Mouse (Mus musculus) yolk sac, embryonic 10.5 days (tissue): ENCODE data around the gene Gm5269.

Experiments used
- DNase-seq: peaks from one replicate; pipeline ENCODE4 v3.0.0-alpha.2; 2017; ENCODE audit warnings: low spot score

The Gm5269 gene

DNA sequence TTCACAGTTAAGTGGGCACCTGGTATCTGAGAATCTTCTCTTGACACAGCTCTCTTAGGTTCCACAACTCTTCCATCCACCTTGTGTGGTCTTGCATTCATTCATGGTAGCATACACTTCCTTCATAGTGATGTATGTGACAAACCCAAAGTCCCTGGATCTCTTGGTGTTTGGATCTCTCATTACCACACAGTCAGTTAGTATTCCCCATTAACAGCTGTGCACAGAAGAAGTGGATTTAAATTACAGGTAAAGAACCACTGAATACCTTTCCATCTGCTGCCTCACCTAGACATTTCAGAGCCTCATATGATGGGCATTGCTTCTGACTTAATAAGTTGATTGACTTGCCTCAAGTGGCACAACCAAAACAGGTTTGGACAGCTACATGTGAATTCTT is at the start of gene Gm5269:
Gene Gm5269, minus strand, starts transcription at position 101 of the 400 bp plus-strand sequence.
- no peak for DNase-seq

DNA sequence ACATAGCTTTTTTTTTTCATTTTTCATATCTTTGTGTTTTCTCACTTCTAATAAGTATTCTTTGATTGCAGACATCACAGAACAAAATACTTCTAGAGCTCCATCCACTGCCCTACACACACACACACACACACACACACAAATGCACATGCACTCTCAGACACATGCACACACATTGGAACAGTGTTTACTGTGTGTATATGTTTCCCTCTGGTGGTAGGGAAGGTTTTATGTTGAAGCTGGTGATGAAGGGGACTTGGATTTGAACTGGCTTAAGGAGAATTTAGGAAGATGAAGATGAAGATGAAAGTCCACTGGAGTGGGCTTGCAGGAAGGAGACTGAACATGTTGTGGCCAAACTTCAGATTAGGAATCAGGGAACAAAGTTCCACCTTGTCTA is 41.1 kb upstream of the Gm5269 start:
- DNase-seq, result no peak

DNA sequence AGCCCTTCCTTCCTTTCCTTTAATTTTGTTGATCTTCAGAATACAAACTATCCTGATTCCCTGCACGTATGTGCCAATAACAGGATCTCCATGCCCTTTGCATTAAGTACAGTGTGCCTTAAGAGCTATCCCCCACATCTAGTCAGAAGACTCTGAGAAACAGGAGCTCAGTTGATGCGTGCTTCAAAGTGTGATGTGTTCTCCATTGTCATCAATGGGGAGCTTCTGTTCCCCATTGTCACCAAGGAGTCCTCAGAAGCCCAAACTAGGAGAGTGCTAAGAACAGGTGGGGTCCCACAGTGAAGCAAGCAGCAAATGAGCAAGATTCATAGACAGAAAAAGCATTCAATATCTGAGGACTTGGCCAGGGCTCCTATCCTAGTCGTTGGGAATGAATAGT is 36.8 kb upstream of the Gm5269 start:
- no peak for DNase-seq

DNA sequence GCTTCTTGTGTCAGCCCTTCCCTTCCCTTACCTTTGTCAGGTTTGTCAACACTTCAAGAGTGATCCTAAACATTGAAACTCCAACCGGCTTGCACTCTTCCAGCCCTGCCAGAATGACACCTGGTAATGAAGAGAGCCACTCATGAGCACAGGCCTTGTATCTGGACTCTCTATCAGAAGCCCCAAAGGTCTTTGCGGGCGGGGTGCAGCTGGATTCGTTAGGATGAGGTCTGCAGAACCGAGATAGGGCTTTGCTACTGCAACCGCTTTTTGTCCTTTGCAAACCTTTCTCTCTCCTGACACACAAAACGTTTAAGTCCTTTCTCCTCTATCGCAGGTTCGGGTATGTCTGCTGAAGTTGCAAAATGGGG is 36.3 kb upstream of the Gm5269 start, which contains the start of gene Slc40a1:
Gene Slc40a1, minus strand, starts transcription at position 131 of the 371 bp plus-strand sequence.
- no peak for DNase-seq

DNA sequence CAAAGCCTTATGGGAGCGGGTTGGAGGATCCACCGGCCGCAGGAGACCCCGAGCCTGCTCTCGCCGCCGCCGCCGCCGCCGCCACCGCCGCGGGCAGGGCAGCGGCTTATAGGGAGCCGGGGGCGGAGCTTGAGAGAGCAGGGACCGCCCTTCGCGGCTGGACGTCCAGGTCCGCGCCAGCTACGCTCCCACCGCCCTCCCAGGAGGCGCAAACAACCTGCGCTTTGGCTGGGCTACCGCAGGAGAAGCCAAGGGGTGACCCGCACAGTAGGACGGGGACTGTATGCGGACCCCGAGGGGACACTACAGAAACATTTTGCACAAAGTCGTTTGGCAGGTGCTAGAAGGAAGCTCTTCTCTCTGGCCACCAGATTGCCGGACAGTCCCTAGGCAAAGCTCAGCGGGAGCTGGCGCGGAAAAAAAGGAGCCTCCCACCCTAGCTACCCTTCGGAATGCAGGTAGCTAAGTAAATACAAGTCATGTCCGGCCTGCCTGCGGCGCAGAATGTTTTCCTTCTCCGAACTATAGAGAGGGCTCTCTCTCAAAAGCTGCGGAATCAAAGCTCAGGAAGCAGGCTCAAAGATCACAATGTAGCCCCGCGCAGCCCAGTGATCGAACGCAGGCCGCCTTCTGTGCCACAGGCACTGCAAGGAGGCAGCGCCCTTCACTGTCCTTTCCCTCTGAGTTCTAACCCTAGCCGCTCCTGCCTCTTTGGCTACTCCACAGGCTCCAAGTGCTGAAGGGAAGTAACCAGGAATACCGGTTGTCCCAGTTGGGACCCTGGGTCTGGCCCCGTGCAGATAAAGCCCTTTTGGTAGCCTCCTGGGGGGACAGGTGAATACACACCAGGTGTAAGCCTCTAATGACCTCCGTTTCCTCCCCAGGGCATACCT is 35.7 kb upstream of the Gm5269 start:
- peak; percentile 91 for DNase-seq

DNA sequence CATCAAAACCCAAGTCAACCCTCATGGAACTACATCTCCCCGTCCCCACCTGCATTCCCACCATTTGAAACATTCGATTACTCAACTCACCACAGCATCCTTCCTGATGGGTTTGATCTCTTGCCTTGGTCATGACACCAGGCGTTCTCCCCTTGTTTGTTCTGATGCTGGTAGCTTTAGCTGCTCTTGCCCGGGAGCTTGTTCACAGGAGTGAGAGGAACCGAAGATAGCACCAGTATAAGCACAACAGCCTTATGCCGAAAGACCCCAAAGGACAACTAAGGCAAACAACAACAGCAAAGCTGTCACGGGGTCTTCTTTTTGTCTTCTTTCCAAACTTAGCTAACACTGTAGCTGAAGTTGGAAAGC is 35.0 kb upstream of the Gm5269 start:
- DNase-seq, result peak; percentile 18

DNA sequence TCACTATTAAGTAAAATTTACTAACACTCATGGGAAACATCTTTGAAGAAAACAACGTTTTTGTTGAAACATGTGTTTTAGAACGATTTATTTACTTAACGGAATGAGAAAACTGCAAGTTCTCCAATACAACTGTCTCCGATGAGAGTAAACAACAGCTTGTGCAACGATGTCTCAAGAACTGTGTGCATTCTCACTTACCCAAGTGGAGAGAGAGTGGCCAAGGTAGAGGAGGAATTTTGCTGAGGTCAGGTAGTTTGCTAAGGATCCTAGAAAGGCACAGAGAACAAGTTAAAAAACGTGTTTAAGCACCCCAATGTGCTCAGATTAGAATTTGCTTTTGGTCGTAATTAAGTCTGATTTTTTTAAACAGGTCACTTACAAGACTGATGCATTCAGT is 34.4 kb upstream of the Gm5269 start:
- peak; percentile 59 for DNase-seq

DNA sequence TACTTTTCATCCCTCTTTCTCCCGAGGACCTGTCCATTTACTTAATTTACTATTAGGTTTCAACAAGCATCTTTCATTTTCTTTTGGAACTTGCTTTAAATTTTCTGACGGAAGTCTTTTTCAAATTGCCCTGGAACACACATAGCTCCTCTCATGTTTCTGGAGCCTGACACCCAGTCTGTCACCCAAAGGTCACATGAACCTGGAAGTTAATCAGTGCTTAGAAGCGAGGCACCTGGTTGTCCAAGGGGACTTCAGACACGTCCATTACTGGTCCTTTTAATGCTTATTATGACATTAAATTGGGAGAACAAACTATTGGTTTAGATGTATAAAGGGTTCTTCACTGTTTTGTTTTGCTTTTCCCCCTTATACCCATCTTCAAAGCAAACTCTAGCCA is 33.2 kb upstream of the Gm5269 start:
- DNase-seq, result peak; percentile 51

DNA sequence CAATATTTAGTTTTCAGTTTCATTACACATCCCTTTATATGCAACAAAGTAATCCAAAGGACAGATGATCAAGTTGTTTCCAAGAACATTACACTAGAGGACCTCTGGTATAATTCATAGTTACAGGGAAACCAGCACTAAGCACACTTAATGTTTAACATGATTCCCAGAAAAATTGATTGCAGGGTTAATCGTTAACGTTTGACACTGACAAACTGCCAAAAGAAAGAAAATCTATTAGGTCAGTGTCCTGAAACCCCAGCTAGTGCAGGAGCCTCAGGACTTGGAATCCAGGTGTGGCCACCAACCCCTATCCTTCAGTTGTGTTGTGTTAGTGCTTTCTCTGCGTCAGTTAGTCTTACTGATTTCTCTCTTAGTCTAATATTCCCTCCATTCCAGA is 30.6 kb upstream of the Gm5269 start:
- DNase-seq, result peak; percentile 68

DNA sequence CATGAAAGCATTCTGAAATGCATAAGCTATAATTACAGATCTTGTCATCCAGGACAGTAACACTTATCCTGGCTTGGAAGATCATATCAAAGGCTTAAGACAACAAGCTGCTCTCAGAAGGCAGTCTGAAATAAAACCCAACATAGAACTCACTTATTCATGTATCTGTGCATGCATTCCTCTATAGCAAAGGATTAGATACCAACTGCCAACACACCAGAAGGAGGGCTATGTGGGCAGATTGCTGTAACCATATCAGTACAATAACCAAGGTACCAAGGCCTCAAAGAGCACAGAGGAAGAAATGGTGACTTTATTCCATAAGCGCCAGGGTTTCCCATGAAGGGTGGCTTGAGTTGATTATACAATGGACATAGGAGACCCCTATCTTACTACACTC is 29.7 kb upstream of the Gm5269 start:
- no peak for DNase-seq

DNA sequence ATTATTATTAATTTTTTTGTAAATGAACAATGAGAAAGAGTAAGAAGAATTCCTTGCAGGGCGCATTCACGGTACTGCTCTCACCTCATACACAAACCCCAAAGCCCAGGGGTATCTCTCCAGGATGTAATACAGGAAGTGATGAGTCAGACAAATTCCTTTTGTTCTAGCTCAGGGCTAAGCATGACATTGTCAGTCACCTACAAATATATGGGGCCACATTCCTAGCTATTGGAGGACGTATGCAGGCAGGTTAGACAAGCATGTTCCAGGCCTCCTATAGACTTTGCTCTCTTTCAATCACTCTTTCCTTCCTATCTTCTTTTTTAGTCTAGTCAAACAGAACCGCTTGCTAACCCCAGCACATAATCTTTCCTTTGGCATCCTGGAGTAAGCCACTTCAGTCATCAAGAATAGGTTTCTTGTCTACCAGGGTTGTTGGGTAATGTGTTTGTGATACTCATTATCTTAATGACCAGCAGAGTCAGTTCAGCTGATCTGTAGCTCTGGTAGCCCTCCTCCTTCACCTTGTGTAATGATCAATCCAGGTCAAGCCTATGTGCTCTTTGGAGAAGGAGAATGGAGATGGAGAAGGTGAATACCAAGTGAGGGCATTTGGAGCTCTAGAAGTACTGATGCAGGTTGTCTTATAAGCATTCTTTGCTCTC is 27.2 kb upstream of the Gm5269 start:
- DNase-seq, result peak; percentile 50

DNA sequence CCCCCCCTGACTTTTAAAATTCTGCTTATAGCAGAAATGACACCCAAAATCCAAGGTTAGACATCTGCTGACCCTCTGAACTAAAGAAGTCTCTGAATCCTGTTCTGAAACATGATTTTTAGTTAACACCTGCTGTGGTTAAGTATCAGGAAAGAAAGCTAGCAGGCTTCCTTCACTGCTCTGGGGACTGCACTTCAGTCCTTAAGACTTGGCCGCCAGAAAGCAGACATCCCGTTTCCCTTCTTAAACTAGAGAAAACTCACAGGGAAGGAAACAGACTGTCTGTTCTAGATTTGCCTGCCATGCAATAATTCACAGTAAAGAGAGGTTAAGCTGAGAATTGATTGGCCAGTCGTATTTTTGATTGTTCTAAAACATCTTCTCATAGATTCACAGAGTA is 26.1 kb upstream of the Gm5269 start:
- no peak for DNase-seq

DNA sequence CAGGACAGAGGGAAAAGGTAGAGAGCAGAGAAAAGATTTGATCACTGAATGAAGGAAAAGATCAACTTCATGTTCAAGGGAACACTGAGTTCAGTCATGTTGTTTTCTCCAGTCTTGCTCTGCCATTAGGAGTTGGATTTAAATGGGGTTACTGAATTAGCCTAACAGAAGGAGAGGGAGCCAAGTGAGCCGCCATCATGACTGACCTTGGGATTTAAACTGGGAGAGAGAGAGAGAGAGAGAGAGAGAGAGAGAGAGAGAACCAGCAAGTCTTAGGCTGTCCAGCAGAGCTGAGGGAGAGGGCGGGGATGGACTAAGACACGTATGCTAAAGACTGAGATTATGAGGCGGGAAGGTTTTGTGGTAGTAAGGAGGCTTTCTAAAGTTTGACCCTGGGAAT is 24.2 kb upstream of the Gm5269 start:
- DNase-seq, result no peak

DNA sequence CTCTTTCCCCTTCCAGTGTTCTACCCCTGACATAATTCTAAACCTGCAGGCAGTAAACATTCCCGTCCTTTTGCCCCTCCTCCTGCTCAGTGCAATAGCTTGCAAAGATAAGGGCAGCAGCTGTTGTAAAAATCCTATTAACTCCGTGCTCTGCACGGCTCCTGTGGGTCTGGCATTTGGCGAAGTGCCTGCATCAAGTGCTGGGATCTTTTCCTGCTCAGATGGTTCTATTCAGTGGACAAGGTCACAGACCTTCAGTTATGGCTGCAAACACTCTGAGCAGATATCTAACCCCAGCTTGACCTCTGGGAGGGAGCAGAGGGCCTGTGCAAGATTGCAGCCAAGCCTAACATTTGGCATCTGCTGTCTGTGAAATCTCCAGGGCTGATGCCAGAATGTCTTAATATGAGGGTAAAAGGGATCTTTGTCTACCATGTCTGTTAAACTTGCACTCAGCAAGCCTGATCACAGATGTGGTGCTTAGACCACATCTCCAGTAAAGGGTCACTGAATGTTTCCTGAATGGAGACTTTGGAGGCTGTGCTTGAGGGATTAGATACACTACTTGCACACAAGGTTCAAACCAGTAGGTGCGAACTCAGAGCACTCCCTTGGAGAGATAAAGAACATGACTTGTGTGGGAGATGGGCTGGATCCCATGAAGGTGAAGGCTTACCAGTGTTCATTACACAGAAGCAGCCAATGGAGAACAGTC is 15.2 kb upstream of the Gm5269 start:
- peak; percentile 81 for DNase-seq

DNA sequence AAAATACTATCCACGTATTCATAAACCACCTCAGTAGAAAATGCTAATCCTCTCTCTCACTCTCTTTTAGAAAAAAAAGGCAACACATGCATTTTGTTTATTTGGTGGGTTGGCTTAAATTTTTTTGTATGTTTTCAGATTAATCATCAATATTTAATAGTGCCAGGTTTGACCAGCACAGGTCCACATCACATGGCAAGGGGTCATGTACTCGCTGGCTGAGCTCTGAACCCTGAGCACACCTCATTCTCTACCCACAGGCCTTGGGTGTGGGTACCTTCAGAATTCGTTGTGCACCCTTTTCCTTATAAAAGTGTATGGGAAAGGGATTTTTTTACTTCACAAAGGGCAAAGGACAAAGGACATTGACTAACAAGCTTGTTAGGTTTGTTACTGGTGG is 14.1 kb upstream of the Gm5269 start:
- DNase-seq, result no peak

DNA sequence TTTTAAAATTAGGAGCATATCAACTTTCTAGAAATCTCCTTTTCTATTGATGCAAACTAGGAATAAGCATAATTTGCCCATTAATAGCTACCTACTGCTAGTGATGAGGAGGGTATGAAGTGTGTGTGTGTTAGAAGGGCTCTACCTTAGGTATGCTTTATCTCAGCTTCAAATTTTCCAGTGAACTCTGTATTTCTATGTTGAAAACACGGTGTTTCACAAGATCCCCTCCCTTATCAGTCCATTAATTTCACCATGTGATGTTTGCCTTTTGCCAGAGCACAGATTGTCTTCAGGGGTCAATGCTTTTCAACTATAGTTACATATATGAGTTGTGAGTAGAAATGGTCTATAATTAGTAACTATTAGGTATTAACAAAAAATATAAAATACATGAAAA is 8.0 kb upstream of the Gm5269 start:
- no peak for DNase-seq

DNA sequence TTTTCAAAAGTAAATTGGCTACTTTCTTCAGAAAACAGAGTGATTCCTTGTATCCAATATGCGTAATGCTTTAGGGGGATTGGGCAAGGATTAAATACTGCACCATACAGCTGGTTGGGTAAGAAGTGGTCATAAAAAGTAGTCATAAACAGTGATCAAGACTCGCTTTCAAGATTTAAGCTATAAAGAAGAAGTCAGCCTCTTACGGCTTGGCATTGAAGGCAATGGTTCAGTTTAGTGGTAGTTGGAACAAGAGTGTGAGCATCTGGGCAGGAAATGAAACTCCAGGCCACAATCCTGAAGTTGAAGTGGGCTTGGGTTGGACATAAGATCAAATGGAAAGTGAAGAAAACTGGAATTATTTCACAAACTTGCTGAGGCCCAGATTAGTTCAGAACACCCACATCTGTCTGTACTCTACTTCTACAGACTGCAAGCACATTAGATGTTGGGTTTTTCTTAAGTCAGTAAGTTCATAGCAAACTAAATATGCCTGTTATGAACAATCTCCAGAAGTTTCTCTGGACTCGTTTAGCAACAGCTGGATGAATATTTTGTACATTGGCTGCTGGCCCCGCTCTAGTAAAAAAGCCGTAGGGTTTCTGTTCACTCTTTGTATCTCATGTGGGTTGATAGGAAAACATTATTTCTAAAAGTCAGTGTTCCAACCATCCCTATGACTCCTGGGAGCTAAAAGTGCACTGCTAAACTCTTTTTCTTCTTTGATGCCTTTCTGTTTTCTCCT is 4.3 kb upstream of the Gm5269 start:
- no peak for DNase-seq

DNA sequence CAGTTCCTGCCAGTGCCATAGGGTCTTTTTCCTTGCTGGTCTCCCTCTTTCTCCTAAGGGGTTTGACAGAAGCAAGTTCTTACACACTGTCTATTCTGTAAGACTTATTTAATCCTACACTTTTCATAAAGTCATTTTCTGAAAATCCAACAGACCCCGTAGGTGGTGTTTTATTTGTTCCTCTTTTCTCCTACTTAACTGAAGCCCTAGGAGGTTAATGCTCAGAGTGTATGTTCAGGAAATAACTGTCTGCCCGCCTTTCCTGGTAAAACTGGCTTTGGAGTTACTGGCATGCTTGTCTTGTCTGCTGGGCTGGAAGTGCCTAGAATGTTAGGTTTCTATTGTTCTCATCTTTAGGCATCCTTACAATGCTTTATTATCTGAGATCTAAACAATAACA is 1.9 kb upstream of the Gm5269 start:
- no peak for DNase-seq

DNA sequence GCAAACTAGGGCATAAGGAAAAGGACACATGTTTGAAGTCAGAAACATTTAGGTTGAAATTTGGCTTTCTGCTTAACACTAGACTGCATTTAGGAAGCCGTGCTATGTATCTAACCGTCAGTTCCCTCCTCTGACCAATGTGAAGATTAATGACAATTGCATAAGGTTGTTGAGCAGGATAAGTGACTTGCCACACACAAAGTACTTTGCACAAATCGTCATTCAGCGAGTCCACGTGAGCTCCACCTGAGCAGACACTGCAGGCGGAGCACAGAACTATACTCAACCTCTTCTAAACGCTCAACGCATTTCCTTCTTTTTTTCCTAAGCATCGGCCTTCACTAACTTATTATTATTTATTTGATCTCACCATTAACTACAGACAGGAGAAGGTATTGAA is 3.3 kb downstream of the Gm5269 start:
- no peak for DNase-seq

DNA sequence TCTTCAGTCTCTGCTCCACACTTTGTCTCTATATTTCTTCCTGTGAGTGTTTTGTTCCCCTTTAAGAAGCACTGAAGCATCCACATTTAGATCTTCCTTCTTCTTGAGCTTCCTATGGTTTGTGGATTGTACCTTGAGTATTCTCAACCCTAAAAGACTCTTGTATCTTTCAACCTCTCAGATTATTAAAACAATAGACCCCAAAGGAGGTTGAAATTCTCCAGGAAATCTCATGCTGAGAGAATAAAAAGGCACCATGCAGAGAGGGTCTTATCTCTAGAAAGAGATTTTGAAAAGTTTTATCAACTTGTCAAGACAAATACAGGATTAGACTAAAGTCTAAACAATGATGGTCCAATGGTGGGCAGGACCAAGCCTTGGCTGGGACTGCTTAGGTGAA is 6.7 kb downstream of the Gm5269 start:
- DNase-seq, result no peak

DNA sequence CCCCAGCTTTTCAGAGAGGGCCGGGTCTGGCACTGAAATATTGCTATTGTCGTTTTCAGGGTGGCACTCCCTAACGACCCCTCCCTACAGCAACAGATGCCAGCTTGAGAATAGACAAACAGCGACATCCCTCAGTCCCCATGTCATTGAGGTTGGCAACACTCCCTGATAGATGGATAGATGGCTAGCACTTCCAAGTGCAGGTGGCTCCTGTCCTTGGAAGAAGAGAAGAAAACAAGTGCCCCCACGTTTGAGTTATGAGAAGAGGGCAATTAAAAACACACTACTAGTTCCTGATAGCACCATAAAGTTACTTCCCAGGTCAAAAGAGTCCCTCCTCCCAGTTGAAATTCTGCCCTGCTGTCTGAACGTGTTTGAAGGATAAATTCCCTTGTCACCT is 8.0 kb downstream of the Gm5269 start:
- no peak for DNase-seq

DNA sequence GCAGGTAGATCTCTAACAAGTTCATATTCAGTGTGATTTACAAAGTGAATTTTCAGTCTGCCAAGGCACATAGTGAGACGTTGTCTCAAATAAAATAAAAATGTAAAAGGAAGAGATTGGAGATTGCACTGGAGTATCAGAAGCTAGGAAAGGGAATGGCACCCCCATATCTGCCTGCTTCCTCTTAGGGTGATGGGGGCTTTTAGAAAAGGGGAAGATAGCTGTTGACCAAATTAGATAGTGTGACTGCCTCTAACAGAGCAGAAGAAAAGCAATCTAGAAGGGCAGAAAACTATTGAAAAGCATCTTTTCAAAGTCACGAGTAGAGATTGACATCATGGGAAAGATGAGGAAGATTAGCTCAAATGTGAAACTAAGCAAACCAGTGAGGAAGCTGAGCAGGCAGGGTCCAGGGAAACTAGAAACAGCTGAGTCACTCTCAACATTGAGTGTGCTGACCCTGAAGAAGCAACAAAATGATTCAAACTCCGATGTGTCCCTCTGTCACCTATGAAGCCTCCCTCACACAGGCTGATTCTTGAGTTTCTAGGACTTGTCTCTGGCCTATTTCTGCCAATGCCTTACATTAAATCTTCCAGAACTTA is 8.7 kb downstream of the Gm5269 start:
- DNase-seq, result no peak
